Mouse (Mus musculus): ENCODE measurements around the gene Fh1. TPM values are rescaled to one million over a fixed set of nuclear protein-coding genes. Genes with fewer than 3 reads are reported as not detected.

Gene Fh1
- polyA plus RNA-seq, 1 experiment: 115 TPM

DNA sequence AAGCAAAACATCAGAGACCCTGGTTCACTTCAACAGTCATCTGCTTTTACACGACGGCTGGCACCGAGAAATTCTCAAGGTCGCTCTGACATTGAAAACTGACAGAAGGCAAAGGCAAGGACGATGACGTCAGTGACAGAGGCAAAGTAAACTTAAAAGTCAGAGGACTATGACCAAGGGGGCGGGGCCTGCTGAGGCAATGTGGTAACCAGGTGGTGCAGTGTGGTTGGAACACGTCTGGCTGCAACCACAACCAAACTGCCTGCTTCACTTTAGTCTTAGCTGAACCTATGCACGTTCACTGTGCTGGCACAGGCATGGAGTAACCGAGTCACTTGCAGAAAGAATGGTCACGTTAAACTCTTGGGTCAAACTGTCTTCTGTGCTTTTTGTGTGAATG is 23.2 kb downstream of the Fh1 start:
- no peak overlapping the region for H3K27ac ChIP-seq (ENCODE audit: insufficient read depth, low read length)
- no peaks in the 10 kb centered on the region for H3K4me1 ChIP-seq (ENCODE audit: control insufficient read depth, insufficient read depth, low read length)
- TF ChIP-seq CTCF (IDR thresholded peaks at IDR 0.05; ENCODE audit: extremely low read depth, insufficient read depth, low read length) (no peak), POLR2A (IDR thresholded peaks at IDR 0.05; ENCODE audit: extremely low read depth, insufficient read depth, low read length) (no peak)
- no peak overlapping the region for H3K4me3 ChIP-seq (ENCODE audit: insufficient read depth, low read length)

DNA sequence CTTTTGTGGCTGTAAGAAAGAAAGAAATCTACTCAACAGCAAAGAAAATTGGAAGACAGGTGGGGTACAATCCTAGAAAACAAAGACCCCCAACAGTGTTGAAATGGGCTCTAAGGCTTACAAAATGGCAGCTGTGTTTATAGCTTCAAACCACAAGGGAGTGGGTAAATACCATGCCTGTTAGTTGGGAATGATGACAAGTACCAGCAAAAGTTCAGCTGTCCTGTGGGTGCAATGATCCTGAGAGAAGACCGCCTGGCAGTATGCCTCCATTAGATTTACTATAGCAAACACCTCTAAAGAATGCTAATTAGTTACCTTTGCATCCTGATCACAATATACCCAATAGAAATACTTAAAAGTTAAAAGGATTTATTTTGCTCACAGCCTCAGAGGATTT is 32.6 kb downstream of the Fh1 start:
- Histone ChIP-seq H3K4me1 (ENCODE audit: control insufficient read depth, insufficient read depth, low read length) (no peaks in the 10 kb centered on the region), H3K27ac (ENCODE audit: insufficient read depth, low read length) (no peak overlapping the region), H3K4me3 (ENCODE audit: insufficient read depth, low read length) (no peak overlapping the region)
- TF ChIP-seq POLR2A (IDR thresholded peaks at IDR 0.05; ENCODE audit: extremely low read depth, insufficient read depth, low read length): no peak
- TF ChIP-seq CTCF (IDR thresholded peaks at IDR 0.05; ENCODE audit: extremely low read depth, insufficient read depth, low read length): no peak

GRCm38 (mm10) chr1:175586656-175587055 is 38.8 kb downstream of the Fh1 start:
- Histone ChIP-seq H3K27ac (ENCODE audit: insufficient read depth, low read length) (no peak overlapping the region), H3K4me3 (ENCODE audit: insufficient read depth, low read length) (no peak overlapping the region), H3K4me1 (ENCODE audit: control insufficient read depth, insufficient read depth, low read length) (no peaks in the 10 kb centered on the region)
- TF ChIP-seq POLR2A (IDR thresholded peaks at IDR 0.05; ENCODE audit: extremely low read depth, insufficient read depth, low read length) (no peak), CTCF (IDR thresholded peaks at IDR 0.05; ENCODE audit: extremely low read depth, insufficient read depth, low read length) (no peak)

DNA sequence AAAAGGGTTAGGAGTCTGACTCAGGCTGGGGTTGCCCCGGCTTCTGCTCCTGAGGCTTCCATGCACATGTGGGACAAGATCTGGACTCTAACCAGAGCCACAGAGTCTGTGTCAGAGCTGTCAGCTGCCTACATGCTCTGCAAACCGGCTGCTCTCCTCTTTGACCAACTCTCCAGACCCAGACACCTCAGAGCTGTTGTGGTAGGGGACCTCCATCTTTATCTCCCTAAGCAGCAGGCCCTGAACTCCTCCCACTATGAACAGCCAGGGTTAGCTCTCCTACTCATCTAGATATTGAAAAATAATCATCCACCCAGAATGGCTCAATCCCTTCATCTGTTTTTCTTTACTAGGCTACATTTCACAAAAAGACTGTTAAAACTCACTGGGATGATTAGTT is 40.2 kb downstream of the Fh1 start:
- H3K4me3 ChIP-seq (ENCODE audit: insufficient read depth, low read length): no peak overlapping the region
- no peak overlapping the region for H3K27ac ChIP-seq (ENCODE audit: insufficient read depth, low read length)
- TF ChIP-seq CTCF (IDR thresholded peaks at IDR 0.05; ENCODE audit: extremely low read depth, insufficient read depth, low read length): no peak
- TF ChIP-seq POLR2A (IDR thresholded peaks at IDR 0.05; ENCODE audit: extremely low read depth, insufficient read depth, low read length): no peak
- H3K4me1 ChIP-seq (ENCODE audit: control insufficient read depth, insufficient read depth, low read length): no peaks in the 10 kb centered on the region

DNA sequence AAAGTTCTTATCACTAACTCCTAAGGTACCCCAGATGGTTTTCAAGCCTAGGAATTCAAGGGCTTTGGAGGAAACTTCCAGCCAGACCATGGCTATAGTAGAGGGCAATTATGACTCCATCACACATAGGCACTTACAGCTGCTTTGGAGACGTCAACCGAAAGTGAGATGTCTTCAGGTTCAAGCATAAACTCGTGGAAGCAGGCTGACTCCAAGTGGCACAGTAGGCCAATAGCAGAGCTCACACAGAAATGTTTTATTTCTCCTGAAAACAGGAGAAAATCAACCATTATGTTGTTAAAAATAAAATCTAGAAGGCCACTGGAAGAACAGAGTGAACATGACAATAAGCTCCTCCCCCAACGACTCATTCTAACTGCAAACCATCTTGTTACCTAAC is 42.6 kb downstream of the Fh1 start:
- no peak for TF ChIP-seq POLR2A (IDR thresholded peaks at IDR 0.05; ENCODE audit: extremely low read depth, insufficient read depth, low read length)
- peak; percentile 52 for TF ChIP-seq CTCF (IDR thresholded peaks at IDR 0.05; ENCODE audit: extremely low read depth, insufficient read depth, low read length)
- no peaks in the 10 kb centered on the region; the same call in 1 of the 2 replicates for H3K4me1 ChIP-seq (ENCODE audit: control insufficient read depth, insufficient read depth, low read length)
- H3K27ac ChIP-seq (ENCODE audit: insufficient read depth, low read length): no peak overlapping the region
- no peak overlapping the region for H3K4me3 ChIP-seq (ENCODE audit: insufficient read depth, low read length)

DNA sequence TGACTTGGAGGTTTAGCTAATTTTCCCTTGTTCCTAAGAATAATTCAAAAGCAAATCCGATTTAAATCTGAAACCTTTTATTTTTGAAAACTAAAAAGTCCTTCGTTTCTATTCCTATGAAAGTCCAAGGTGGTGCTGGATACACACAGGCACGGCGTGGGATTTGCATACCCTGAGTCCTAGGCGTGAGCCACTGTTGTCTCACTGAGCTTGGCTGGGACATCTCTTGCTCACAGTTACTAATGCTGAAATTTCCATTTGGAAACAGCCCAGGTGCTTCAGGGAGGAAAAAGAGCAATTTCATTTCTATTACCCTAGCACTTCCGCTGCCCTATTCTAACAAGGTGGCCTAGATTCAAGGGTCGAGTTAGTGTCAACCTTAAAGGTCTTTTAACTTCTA is 45.1 kb downstream of the Fh1 start:
- H3K4me1 ChIP-seq (ENCODE audit: control insufficient read depth, insufficient read depth, low read length): no peaks in the 10 kb centered on the region; the same call in 1 of the 2 replicates
- TF ChIP-seq CTCF (IDR thresholded peaks at IDR 0.05; ENCODE audit: extremely low read depth, insufficient read depth, low read length) (no peak), POLR2A (IDR thresholded peaks at IDR 0.05; ENCODE audit: extremely low read depth, insufficient read depth, low read length) (no peak)
- no peak overlapping the region for H3K4me3 ChIP-seq (ENCODE audit: insufficient read depth, low read length)
- no peak overlapping the region for H3K27ac ChIP-seq (ENCODE audit: insufficient read depth, low read length)

DNA sequence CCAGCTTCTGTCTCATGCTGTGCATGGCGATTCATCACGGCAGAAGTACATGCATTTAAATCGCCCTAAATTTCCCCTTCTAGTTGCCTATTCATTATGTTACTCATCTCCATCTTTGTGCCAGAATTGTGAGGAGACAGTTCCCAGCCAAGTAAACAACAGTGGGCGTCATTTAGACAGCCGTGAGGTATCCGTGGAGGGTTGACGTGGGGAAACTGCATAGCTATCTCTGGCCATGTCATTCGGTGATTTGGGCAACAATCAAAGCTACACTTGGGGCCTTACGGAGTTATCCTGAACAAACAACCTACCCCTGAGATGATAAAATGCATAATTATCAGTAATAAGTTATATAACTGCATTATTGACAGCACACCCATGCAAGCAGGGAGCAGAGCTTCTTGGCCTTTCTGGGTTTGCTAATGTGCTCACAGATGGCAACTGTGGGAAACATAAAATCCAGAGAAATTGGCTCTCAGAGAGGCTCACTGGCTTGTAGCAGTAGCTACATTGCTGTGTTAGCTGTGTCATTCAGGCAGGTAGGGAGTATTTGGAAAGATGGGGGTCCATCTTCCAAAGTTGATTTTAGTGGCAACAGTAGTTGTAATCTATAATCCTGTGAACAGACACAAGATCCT is 45.7 kb downstream of the Fh1 start:
- H3K27ac ChIP-seq (ENCODE audit: insufficient read depth, low read length): no peak overlapping the region
- H3K4me3 ChIP-seq (ENCODE audit: insufficient read depth, low read length): no peak overlapping the region
- no peaks in the 10 kb centered on the region; the same call in 1 of the 2 replicates for H3K4me1 ChIP-seq (ENCODE audit: control insufficient read depth, insufficient read depth, low read length)
- no peak for TF ChIP-seq POLR2A (IDR thresholded peaks at IDR 0.05; ENCODE audit: extremely low read depth, insufficient read depth, low read length)
- no peak for TF ChIP-seq CTCF (IDR thresholded peaks at IDR 0.05; ENCODE audit: extremely low read depth, insufficient read depth, low read length)

DNA sequence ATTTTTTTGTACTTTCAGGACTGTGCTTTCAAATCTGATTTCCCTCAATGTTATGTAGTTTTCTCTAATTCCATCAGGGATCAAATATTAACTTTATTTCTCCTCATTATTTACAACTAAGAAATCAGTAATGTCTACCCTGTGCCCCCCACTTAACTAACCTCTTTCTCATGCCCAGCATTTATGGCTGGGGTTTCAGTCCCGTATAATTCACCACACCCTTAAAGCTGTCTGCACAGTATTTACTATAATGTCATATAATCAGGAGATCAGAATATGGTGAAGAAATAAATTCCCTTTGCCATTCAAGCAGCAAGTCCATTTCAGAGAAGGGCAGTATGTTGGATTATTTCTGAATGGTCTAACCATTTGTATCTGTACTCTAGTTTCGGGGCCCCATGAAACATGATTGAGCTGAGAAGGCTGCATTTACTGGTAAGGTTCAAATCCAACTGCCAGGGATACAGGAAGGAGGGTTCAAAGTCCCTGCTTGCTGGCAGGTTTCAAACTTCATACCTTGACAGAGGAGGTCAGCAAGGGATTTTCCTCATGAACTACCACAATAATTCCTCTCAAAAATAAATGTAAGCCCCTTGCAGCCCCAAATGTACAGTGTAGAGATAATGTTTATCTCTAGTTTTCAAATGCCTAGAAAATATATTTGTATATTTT is 46.9 kb downstream of the Fh1 start:
- H3K4me3 ChIP-seq (ENCODE audit: insufficient read depth, low read length): no peak overlapping the region
- TF ChIP-seq CTCF (IDR thresholded peaks at IDR 0.05; ENCODE audit: extremely low read depth, insufficient read depth, low read length) (no peak), POLR2A (IDR thresholded peaks at IDR 0.05; ENCODE audit: extremely low read depth, insufficient read depth, low read length) (no peak)
- H3K27ac ChIP-seq (ENCODE audit: insufficient read depth, low read length): no peak overlapping the region
- H3K4me1 ChIP-seq (ENCODE audit: control insufficient read depth, insufficient read depth, low read length): no peaks in the 10 kb centered on the region; the same call in 1 of the 2 replicates

- no peak for TF ChIP-seq POLR2A (IDR thresholded peaks at IDR 0.05; ENCODE audit: extremely low read depth, insufficient read depth, low read length)
- no peak for TF ChIP-seq CTCF (IDR thresholded peaks at IDR 0.05; ENCODE audit: extremely low read depth, insufficient read depth, low read length)
- no peak overlapping the region for H3K27ac ChIP-seq (ENCODE audit: insufficient read depth, low read length)
- no peaks in the 10 kb centered on the region for H3K4me1 ChIP-seq (ENCODE audit: control insufficient read depth, insufficient read depth, low read length)
- no peak overlapping the region for H3K4me3 ChIP-seq (ENCODE audit: insufficient read depth, low read length)
These were observed 51.3 kb downstream of the Fh1 start for GRCm38 (mm10) chr1:175574129-175574528.

DNA sequence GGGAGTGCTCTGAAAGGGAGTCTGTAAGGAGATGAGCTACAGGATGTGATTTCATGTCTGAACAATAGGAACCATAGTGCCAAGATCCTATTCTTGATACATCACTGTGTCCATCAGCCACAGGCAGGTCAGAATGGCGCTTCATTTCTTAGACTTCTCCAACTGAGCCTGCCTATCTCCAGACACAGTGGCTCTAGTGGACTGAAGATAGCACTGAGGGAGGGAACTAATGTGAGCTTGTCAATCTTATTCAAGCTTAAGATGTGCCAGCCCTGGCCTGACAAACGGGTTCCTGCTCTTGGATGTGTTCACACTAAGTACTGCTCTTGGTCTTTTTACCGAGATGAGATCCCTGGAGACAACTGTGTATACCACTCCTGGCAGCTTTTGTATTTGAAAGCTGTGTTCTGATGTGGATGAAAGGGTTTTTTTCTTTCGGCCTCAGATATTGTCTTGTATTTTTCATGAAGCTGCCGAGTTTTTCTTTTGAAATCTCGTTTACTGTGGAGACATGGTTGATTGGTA is 59.8 kb downstream of the Fh1 start:
- TF ChIP-seq POLR2A (IDR thresholded peaks at IDR 0.05; ENCODE audit: extremely low read depth, insufficient read depth, low read length): no peak
- no peak for TF ChIP-seq CTCF (IDR thresholded peaks at IDR 0.05; ENCODE audit: extremely low read depth, insufficient read depth, low read length)
- no peaks in the 10 kb centered on the region for H3K4me1 ChIP-seq (ENCODE audit: control insufficient read depth, insufficient read depth, low read length)
- no peak overlapping the region for H3K27ac ChIP-seq (ENCODE audit: insufficient read depth, low read length)
- H3K4me3 ChIP-seq (ENCODE audit: insufficient read depth, low read length): no peak overlapping the region
